Mouse (Mus musculus): ENCODE data around the gene Golm1. TPM values are rescaled to one million over a fixed set of nuclear protein-coding genes. Genes with fewer than 3 reads are reported as not detected.

The Golm1 gene
- polyA plus RNA-seq, 1 experiment, result 5.6 TPM

DNA sequence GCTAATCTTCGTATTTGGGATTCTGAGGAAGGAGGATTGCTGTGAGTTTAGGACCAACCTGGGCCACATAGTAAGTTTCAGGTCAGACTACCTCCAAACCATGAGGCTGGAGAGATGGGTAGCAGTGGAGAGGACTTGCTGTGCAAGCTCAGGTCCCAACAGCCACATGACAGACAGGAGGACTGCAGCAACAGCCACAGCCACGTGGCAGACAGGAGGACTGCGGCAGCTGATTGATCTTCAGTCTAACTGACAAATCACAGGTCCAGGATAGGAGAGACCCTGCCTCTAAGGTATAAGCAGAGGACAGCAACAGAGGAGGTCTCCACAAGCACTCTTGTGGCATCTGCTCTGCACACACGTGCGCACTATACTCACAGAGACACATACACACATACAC lies 17.8 kb downstream of the Golm1 start:
- Histone ChIP-seq H3K27me3 (ENCODE audit: control insufficient read depth, insufficient read depth, insufficient read length) (no peaks in the 10 kb centered on the region), H3K79me2 (ENCODE audit: control insufficient read depth, insufficient read depth) (no peaks in the 10 kb centered on the region), H3K4me3 (ENCODE audit: insufficient read depth, poor library complexity, severe bottlenecking) (no peak overlapping the region), H3K36me3 (ENCODE audit: control insufficient read depth, insufficient read depth) (no peaks in the 10 kb centered on the region), H3K79me3 (ENCODE audit: low read depth) (no peaks in the 10 kb centered on the region), H3ac (ENCODE audit: control insufficient read depth, insufficient read length, low read depth) (no peak overlapping the region)
- no peak for TF ChIP-seq MYOD1 (IDR thresholded peaks at IDR 0.05; ENCODE audit: control insufficient read depth, insufficient read length, low read depth)
- TF ChIP-seq CTCF (IDR thresholded peaks at IDR 0.05; ENCODE audit: control insufficient read depth, insufficient read depth, insufficient read length), result no peak
- TF ChIP-seq MYOG (IDR thresholded peaks at IDR 0.05; ENCODE audit: control insufficient read depth, extremely low read depth, insufficient read length), result no peak
- TF ChIP-seq CEBPB (IDR thresholded peaks at IDR 0.05; ENCODE audit: low read depth), result no peak
- TF ChIP-seq USF1 (IDR thresholded peaks at IDR 0.05; ENCODE audit: low read depth), result no peak
- no peak for TF ChIP-seq FOSL1 (IDR thresholded peaks at IDR 0.05; ENCODE audit: insufficient read depth, low read length, poor library complexity, severe bottlenecking)
- no peak for TF ChIP-seq MAX (IDR thresholded peaks at IDR 0.05)

DNA sequence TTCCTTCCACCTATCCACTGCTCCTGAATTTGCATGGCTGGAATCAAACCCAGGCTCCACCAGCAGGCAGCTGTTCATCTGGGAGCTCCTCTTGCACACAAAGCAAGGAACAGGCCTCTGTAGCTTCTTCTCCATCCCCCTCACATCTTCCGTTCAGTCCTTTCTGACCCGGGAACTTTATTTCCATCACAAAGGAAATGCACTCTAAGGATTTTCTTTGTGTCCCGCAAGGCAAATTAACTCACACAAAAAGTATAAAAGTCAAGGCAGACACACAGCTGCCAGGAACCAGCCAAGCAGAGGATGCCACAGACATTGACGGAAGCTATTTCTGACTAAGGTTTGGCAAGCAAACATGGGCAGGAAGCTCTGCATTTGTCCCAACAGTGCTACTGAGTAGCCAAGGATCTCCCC lies 18.6 kb downstream of the Golm1 start:
- no peaks in the 10 kb centered on the region for H3K79me3 ChIP-seq (ENCODE audit: low read depth)
- H3K4me3 ChIP-seq (ENCODE audit: insufficient read depth, poor library complexity, severe bottlenecking), result no peak overlapping the region
- H3K36me3 ChIP-seq (ENCODE audit: control insufficient read depth, insufficient read depth), result no peaks in the 10 kb centered on the region
- H3K79me2 ChIP-seq (ENCODE audit: control insufficient read depth, insufficient read depth), result no peaks in the 10 kb centered on the region
- H3ac ChIP-seq (ENCODE audit: control insufficient read depth, insufficient read length, low read depth), result no peak overlapping the region
- TF ChIP-seq FOSL1 (IDR thresholded peaks at IDR 0.05; ENCODE audit: insufficient read depth, low read length, poor library complexity, severe bottlenecking) (no peak), USF1 (IDR thresholded peaks at IDR 0.05; ENCODE audit: low read depth) (no peak), MYOG (IDR thresholded peaks at IDR 0.05; ENCODE audit: control insufficient read depth, extremely low read depth, insufficient read length) (no peak), MYOD1 (IDR thresholded peaks at IDR 0.05; ENCODE audit: control insufficient read depth, insufficient read length, low read depth) (no peak), CEBPB (IDR thresholded peaks at IDR 0.05; ENCODE audit: low read depth) (no peak), CTCF (IDR thresholded peaks at IDR 0.05; ENCODE audit: control insufficient read depth, insufficient read depth, insufficient read length) (no peak), MAX (IDR thresholded peaks at IDR 0.05) (no peak)
- no peaks in the 10 kb centered on the region for H3K27me3 ChIP-seq (ENCODE audit: control insufficient read depth, insufficient read depth, insufficient read length)

DNA sequence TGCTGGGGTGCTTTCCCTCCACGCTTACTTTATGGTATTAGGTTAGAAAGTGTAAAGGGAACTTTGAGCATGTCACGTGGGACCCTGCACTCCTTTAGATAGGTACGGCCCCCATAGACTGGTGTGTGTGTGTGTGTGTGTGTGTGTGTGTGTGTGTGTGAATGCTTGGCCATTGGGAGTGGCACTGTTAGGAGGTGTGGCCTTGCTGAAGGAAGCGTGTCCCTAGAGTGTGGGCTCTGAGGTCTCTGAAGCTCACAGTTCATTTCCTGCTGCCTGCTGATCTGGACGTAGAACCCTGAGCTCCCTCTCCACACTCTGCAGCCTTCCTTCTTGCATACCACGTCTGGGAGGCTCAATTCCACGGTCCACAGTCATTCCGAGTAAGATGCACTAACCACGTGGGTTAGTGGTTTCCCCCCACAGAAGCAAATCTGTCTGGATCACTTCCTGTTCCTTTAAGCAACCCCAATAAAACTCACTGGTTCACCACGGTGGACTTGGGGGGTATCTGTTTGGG lies 19.2 kb downstream of the Golm1 start:
- H3K27me3 ChIP-seq (ENCODE audit: control insufficient read depth, insufficient read depth, insufficient read length), result no peaks in the 10 kb centered on the region
- no peaks in the 10 kb centered on the region for H3K79me2 ChIP-seq (ENCODE audit: control insufficient read depth, insufficient read depth)
- TF ChIP-seq MYOG (IDR thresholded peaks at IDR 0.05; ENCODE audit: control insufficient read depth, extremely low read depth, insufficient read length) (no peak), FOSL1 (IDR thresholded peaks at IDR 0.05; ENCODE audit: insufficient read depth, low read length, poor library complexity, severe bottlenecking) (no peak), CEBPB (IDR thresholded peaks at IDR 0.05; ENCODE audit: low read depth) (no peak), USF1 (IDR thresholded peaks at IDR 0.05; ENCODE audit: low read depth) (no peak), MAX (IDR thresholded peaks at IDR 0.05) (no peak), CTCF (IDR thresholded peaks at IDR 0.05; ENCODE audit: control insufficient read depth, insufficient read depth, insufficient read length) (no peak), MYOD1 (IDR thresholded peaks at IDR 0.05; ENCODE audit: control insufficient read depth, insufficient read length, low read depth) (no peak)
- H3K36me3 ChIP-seq (ENCODE audit: control insufficient read depth, insufficient read depth), result no peaks in the 10 kb centered on the region
- H3K4me3 ChIP-seq (ENCODE audit: insufficient read depth, poor library complexity, severe bottlenecking), result no peak overlapping the region
- no peaks in the 10 kb centered on the region for H3K79me3 ChIP-seq (ENCODE audit: low read depth)
- no peak overlapping the region for H3ac ChIP-seq (ENCODE audit: control insufficient read depth, insufficient read length, low read depth)

DNA sequence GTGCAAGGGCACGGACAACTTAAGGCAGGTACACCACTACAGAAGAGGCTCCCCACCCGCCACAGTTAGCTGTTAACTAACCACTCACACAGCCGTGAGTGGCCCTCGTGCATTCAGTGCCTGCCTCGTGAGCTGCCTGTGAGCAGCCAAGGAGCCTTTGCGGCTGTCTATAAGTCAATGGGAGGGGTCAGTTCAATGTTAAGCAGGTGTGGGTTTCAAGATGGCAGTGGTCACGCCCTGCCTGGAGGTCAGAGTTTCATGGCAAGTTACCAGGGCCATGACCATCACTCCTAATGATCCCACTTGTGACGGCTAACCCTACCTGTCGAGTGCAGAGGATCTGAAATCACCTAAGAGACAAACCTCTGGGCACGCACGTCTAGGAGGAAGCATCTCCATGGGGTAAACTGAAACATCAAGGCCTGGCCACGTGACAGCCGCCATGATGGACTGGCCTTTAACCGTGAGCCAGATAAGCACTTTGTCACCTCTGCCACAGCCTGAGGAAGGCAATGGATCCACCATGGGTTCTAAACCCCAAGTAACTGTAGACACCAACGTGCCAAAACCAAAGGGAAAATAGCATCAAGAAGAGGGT lies 19.8 kb downstream of the Golm1 start:
- H3K27me3 ChIP-seq (ENCODE audit: control insufficient read depth, insufficient read depth, insufficient read length), result no peaks in the 10 kb centered on the region
- H3K4me3 ChIP-seq (ENCODE audit: insufficient read depth, poor library complexity, severe bottlenecking), result no peak overlapping the region
- H3ac ChIP-seq (ENCODE audit: control insufficient read depth, insufficient read length, low read depth), result no peak overlapping the region
- TF ChIP-seq MAX (IDR thresholded peaks at IDR 0.05) (no peak), USF1 (IDR thresholded peaks at IDR 0.05; ENCODE audit: low read depth) (no peak), CEBPB (IDR thresholded peaks at IDR 0.05; ENCODE audit: low read depth) (no peak), CTCF (IDR thresholded peaks at IDR 0.05; ENCODE audit: control insufficient read depth, insufficient read depth, insufficient read length) (no peak), FOSL1 (IDR thresholded peaks at IDR 0.05; ENCODE audit: insufficient read depth, low read length, poor library complexity, severe bottlenecking) (no peak), MYOG (IDR thresholded peaks at IDR 0.05; ENCODE audit: control insufficient read depth, extremely low read depth, insufficient read length) (no peak)
- H3K79me3 ChIP-seq (ENCODE audit: low read depth), result no peaks in the 10 kb centered on the region
- no peaks in the 10 kb centered on the region for H3K36me3 ChIP-seq (ENCODE audit: control insufficient read depth, insufficient read depth)
- H3K79me2 ChIP-seq (ENCODE audit: control insufficient read depth, insufficient read depth), result no peaks in the 10 kb centered on the region

DNA sequence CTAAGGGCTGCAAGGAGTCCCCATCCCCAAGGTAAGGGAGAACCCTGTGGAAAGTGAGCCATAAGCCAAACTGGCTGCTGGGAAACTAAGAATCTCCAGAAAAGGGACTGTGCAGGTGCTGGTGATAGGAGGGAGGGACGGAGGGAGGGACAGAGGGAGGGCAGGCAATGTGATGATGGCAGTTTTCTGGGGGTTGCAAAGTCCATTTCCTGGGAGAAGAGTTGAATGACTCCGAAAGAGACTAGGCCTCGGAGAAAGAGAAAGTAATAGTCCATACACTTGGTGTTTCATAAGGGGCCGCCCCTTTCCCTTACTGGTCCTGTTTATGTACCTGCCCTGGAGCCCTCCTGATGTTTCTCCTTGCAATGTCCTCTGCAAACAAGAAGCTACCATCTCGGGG lies 21.1 kb downstream of the Golm1 start:
- no peak overlapping the region for H3ac ChIP-seq (ENCODE audit: control insufficient read depth, insufficient read length, low read depth)
- H3K36me3 ChIP-seq (ENCODE audit: control insufficient read depth, insufficient read depth), result no peaks in the 10 kb centered on the region
- no peak for TF ChIP-seq CEBPB (IDR thresholded peaks at IDR 0.05; ENCODE audit: low read depth)
- TF ChIP-seq USF1 (IDR thresholded peaks at IDR 0.05; ENCODE audit: low read depth), result no peak
- no peak for TF ChIP-seq CTCF (IDR thresholded peaks at IDR 0.05; ENCODE audit: control insufficient read depth, insufficient read depth, insufficient read length)
- no peak for TF ChIP-seq MYOD1 (IDR thresholded peaks at IDR 0.05; ENCODE audit: control insufficient read depth, insufficient read length, low read depth)
- no peak for TF ChIP-seq MAX (IDR thresholded peaks at IDR 0.05)
- TF ChIP-seq MYOG (IDR thresholded peaks at IDR 0.05; ENCODE audit: control insufficient read depth, extremely low read depth, insufficient read length), result no peak
- TF ChIP-seq FOSL1 (IDR thresholded peaks at IDR 0.05; ENCODE audit: insufficient read depth, low read length, poor library complexity, severe bottlenecking), result no peak
- H3K27me3 ChIP-seq (ENCODE audit: control insufficient read depth, insufficient read depth, insufficient read length), result no peaks in the 10 kb centered on the region
- H3K4me3 ChIP-seq (ENCODE audit: insufficient read depth, poor library complexity, severe bottlenecking), result no peak overlapping the region
- H3K79me2 ChIP-seq (ENCODE audit: control insufficient read depth, insufficient read depth), result no peaks in the 10 kb centered on the region
- H3K79me3 ChIP-seq (ENCODE audit: low read depth), result no peaks in the 10 kb centered on the region
